Mouse (Mus musculus): ENCODE measurements around the gene Gcnt4. TPM values are rescaled to one million over a fixed set of nuclear protein-coding genes. Genes with fewer than 3 reads are reported as not detected.
"Not testable (repeated sequence)": the region's sequence is repeated elsewhere in the genome, so short reads cannot be mapped to it uniquely, and the experiment has no call there.

The Gcnt4 gene
- polyA plus RNA-seq (2017; shearing (Covaris generic)): not detected

GRCm38 (mm10) chr13:96923999-96924961 is at the start of gene Gcnt4:
TSS of gene Gcnt4 (plus strand) at chr13:96924689.
- peak; percentile 23 for ATAC-seq

GRCm38 (mm10) chr13:96878220-96879057 is 46.0 kb upstream of the Gcnt4 start:
- no peak for ATAC-seq

GRCm38 (mm10) chr13:96884534-96884933 is 40.0 kb upstream of the Gcnt4 start:
- no peak for ATAC-seq

GRCm38 (mm10) chr13:96889985-96890384 is 34.5 kb upstream of the Gcnt4 start:
- ATAC-seq: no peak

GRCm38 (mm10) chr13:96895144-96895543 is 29.3 kb upstream of the Gcnt4 start:
- no peak for ATAC-seq

- no peak for ATAC-seq
Measured at GRCm38 (mm10) chr13:96906717-96907116, 17.8 kb upstream of the Gcnt4 start.

GRCm38 (mm10) chr13:96911202-96911601 is 13.3 kb upstream of the Gcnt4 start:
- no peak for ATAC-seq

- not testable (repeated sequence) for ATAC-seq
Measured at GRCm38 (mm10) chr13:96923134-96923533, 1.4 kb upstream of the Gcnt4 start.

- ATAC-seq: no peak
Measured at GRCm38 (mm10) chr13:96924985-96925745, 676 bp downstream of the Gcnt4 start.

- ATAC-seq: no peak
Measured at GRCm38 (mm10) chr13:96925991-96926725, 1.7 kb downstream of the Gcnt4 start.

- no peak for ATAC-seq
Measured at GRCm38 (mm10) chr13:96927781-96928180, 3.3 kb downstream of the Gcnt4 start.

GRCm38 (mm10) chr13:96928432-96929039 is 4.0 kb downstream of the Gcnt4 start:
- ATAC-seq: no peak

GRCm38 (mm10) chr13:96932745-96933144 is 8.3 kb downstream of the Gcnt4 start:
- no peak for ATAC-seq

- ATAC-seq: no peak
Measured at GRCm38 (mm10) chr13:96933367-96933766, 8.9 kb downstream of the Gcnt4 start.

GRCm38 (mm10) chr13:96936173-96936777 is 11.8 kb downstream of the Gcnt4 start:
- no peak for ATAC-seq

GRCm38 (mm10) chr13:96937059-96937558 is 12.6 kb downstream of the Gcnt4 start:
- no peak for ATAC-seq

GRCm38 (mm10) chr13:96939680-96940079 is 15.2 kb downstream of the Gcnt4 start:
- no peak for ATAC-seq

GRCm38 (mm10) chr13:96941481-96941880 is 17.0 kb downstream of the Gcnt4 start:
- ATAC-seq: not testable (repeated sequence)

GRCm38 (mm10) chr13:96943571-96943970 is 19.1 kb downstream of the Gcnt4 start:
- ATAC-seq: no peak

- ATAC-seq: no peak
Measured at GRCm38 (mm10) chr13:96945748-96946147, 21.3 kb downstream of the Gcnt4 start.

- ATAC-seq: no peak
Measured at GRCm38 (mm10) chr13:96947722-96948121, 23.2 kb downstream of the Gcnt4 start.
